In the genomic region with DNA sequence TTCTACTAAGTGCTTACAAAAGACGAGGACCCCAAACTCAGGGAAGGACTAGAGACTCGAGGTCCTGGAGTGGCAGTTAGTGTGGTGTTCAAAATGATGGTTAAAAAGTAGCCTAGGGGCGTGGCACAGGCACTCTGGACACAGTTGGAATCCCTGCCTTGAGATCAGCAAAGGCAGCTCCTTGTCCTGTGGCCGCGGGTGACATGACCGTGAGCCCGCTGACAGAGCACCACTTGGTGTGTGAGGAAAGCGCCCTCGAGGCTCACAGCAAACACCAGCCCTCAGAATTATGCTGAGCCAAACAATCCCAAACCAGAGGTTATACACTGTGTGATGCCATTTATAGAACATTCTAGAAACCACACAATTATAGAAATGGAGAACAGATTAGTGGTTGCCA, we compare ENCODE assay signal across 10 mouse cellular contexts.
"Had no signal": no experiment of that assay in that cellular context is flagged by ENCODE, and none has a peak within 500 bp of the region (broad histone marks: within the 10 kb centered on the region; RNA-seq: fewer than 3 reads in every experiment).

No protein-coding gene starts in this region.

- H3K9ac ChIP-seq: liver, embryonic 14.5 days; midbrain, embryonic 13.5 days; stomach, embryonic 15.5 days had no signal

- DNase-seq: left cerebral cortex, postnatal 4 days; lung, adult 2 months; lung, postnatal 10 days; right cerebral cortex, postnatal 14 days; thymus, adult 2 months; thymus, postnatal 25 days had no signal

- H3K4me3 ChIP-seq: midbrain, embryonic 13.5 days; stomach, embryonic 15.5 days had no signal

- ATAC-seq: intestine, embryonic 16.5 days; midbrain, embryonic 13.5 days had no signal

- H3K27ac ChIP-seq: liver, embryonic 14.5 days; midbrain, embryonic 13.5 days; stomach, embryonic 15.5 days had no signal

- H3K4me1 ChIP-seq: midbrain, embryonic 13.5 days had no signal

- H3K36me3 ChIP-seq: midbrain, embryonic 13.5 days; stomach, embryonic 15.5 days had no signal

- H3K4me2 ChIP-seq: midbrain, embryonic 13.5 days; stomach, embryonic 15.5 days had no signal

- H3K9me3 ChIP-seq: midbrain, embryonic 13.5 days; stomach, embryonic 15.5 days had no signal

- H3K27me3 ChIP-seq: midbrain, embryonic 13.5 days; stomach, embryonic 15.5 days had no signal
